Mouse (Mus musculus): ENCODE measurements at regions not wholly inside any gene's neighbourhood (a gene's known extent, or its start where the extent isn't known, plus 50 kb on each side); places are given as distances from the start of the nearest gene placed in this dataset.

- Histone ChIP-seq H3K27ac (ENCODE audit: low read depth, low read length) (no peak overlapping the region), H3K9me3 (replicated peaks; ENCODE audit: control insufficient read depth, low read length) (no peaks in the 10 kb centered on the region), H3K36me3 (ENCODE audit: control insufficient read depth, insufficient read depth, low read length) (no peaks in the 10 kb centered on the region), H3K4me3 (ENCODE audit: low read depth, low read length) (no peak overlapping the region), H3K9ac (ENCODE audit: low read length) (no peak overlapping the region), H3K4me1 (ENCODE audit: control insufficient read depth, insufficient read depth, low read length) (0 out of 2 replicates have a peak, but pooled peaks cover 2% of the 10 kb centered on the region), H3K4me2 (ENCODE audit: low read length) (no peak overlapping the region), H3K27me3 (replicated peaks; ENCODE audit: control insufficient read depth, insufficient read depth, low read length) (no peaks in the 10 kb centered on the region)
- no peak for DNase-seq (ENCODE audit: low spot score)
- 86% methylated on average over 4 of the region's 4 CpGs for WGBS
- ATAC-seq, result no peak
Observed at GRCm38 (mm10) chr12:73412500-73412899, 125.9 kb downstream of the Slc38a6 start.

GRCm38 (mm10) chr12:73410924-73411323 is 124.3 kb downstream of the Slc38a6 start:
- 0 out of 2 replicates have a peak, but pooled peaks cover 2% of the 10 kb centered on the region for H3K4me1 ChIP-seq (ENCODE audit: control insufficient read depth, insufficient read depth, low read length)
- 77% methylated on average over 7 of the region's 7 CpGs for WGBS
- H3K27me3 ChIP-seq (replicated peaks; ENCODE audit: control insufficient read depth, insufficient read depth, low read length), result no peaks in the 10 kb centered on the region
- no peaks in the 10 kb centered on the region for H3K9me3 ChIP-seq (replicated peaks; ENCODE audit: control insufficient read depth, low read length)
- no peak for ATAC-seq
- H3K36me3 ChIP-seq (ENCODE audit: control insufficient read depth, insufficient read depth, low read length), result no peaks in the 10 kb centered on the region
- H3K4me2 ChIP-seq (ENCODE audit: low read length), result no peak overlapping the region
- no peak overlapping the region for H3K4me3 ChIP-seq (ENCODE audit: low read depth, low read length)
- H3K9ac ChIP-seq (ENCODE audit: low read length), result no peak overlapping the region
- H3K27ac ChIP-seq (ENCODE audit: low read depth, low read length), result no peak overlapping the region
- peak; percentile 29 for DNase-seq (ENCODE audit: low spot score)

- Histone ChIP-seq H3K4me2 (ENCODE audit: low read length) (no peak overlapping the region), H3K9ac (ENCODE audit: low read length) (no peak overlapping the region), H3K4me1 (ENCODE audit: control insufficient read depth, insufficient read depth, low read length) (0 out of 2 replicates have a peak, but pooled peaks cover 2% of the 10 kb centered on the region), H3K27me3 (replicated peaks; ENCODE audit: control insufficient read depth, insufficient read depth, low read length) (no peaks in the 10 kb centered on the region), H3K36me3 (ENCODE audit: control insufficient read depth, insufficient read depth, low read length) (no peaks in the 10 kb centered on the region), H3K4me3 (ENCODE audit: low read depth, low read length) (no peak overlapping the region), H3K27ac (ENCODE audit: low read depth, low read length) (no peak overlapping the region), H3K9me3 (replicated peaks; ENCODE audit: control insufficient read depth, low read length) (no peaks in the 10 kb centered on the region)
- 76% methylated on average over 4 of the region's 4 CpGs for WGBS
- no peak for ATAC-seq
- peak; percentile 29 for DNase-seq (ENCODE audit: low spot score)
Observed at GRCm38 (mm10) chr12:73409481-73410085, 123.0 kb downstream of the Slc38a6 start.

- 0 out of 2 replicates have a peak, but pooled peaks cover 1% of the 10 kb centered on the region for H3K4me1 ChIP-seq (ENCODE audit: control insufficient read depth, insufficient read depth, low read length)
- DNase-seq (ENCODE audit: low spot score) (no peak), ATAC-seq (no peak)
- H3K27me3 ChIP-seq (replicated peaks; ENCODE audit: control insufficient read depth, insufficient read depth, low read length), result no peaks in the 10 kb centered on the region
- no peak overlapping the region for H3K27ac ChIP-seq (ENCODE audit: low read depth, low read length)
- H3K36me3 ChIP-seq (ENCODE audit: control insufficient read depth, insufficient read depth, low read length), result no peaks in the 10 kb centered on the region
- no peaks in the 10 kb centered on the region for H3K9me3 ChIP-seq (replicated peaks; ENCODE audit: control insufficient read depth, low read length)
- no peak overlapping the region for H3K4me3 ChIP-seq (ENCODE audit: low read depth, low read length)
- 83% methylated on average over 7 of the region's 7 CpGs for WGBS
- no peak overlapping the region for H3K9ac ChIP-seq (ENCODE audit: low read length)
- no peak overlapping the region for H3K4me2 ChIP-seq (ENCODE audit: low read length)
Observed at GRCm38 (mm10) chr12:73408614-73409013, 122.0 kb downstream of the Slc38a6 start.

- ATAC-seq (no peak), DNase-seq (ENCODE audit: low spot score) (no peak)
- Histone ChIP-seq H3K27ac (ENCODE audit: low read depth, low read length) (no peak overlapping the region), H3K27me3 (replicated peaks; ENCODE audit: control insufficient read depth, insufficient read depth, low read length) (no peaks in the 10 kb centered on the region), H3K36me3 (ENCODE audit: control insufficient read depth, insufficient read depth, low read length) (no peaks in the 10 kb centered on the region), H3K9me3 (replicated peaks; ENCODE audit: control insufficient read depth, low read length) (no peaks in the 10 kb centered on the region), H3K4me2 (ENCODE audit: low read length) (no peak overlapping the region), H3K9ac (ENCODE audit: low read length) (no peak overlapping the region), H3K4me1 (ENCODE audit: control insufficient read depth, insufficient read depth, low read length) (no peaks in the 10 kb centered on the region), H3K4me3 (ENCODE audit: low read depth, low read length) (no peak overlapping the region)
- WGBS, result 81% methylated on average over 11 of the region's 11 CpGs
Observed at GRCm38 (mm10) chr12:73408165-73408564, 121.6 kb downstream of the Slc38a6 start.

- Histone ChIP-seq H3K4me2 (ENCODE audit: low read length) (no peak overlapping the region), H3K27ac (ENCODE audit: low read depth, low read length) (no peak overlapping the region), H3K4me3 (ENCODE audit: low read depth, low read length) (no peak overlapping the region), H3K27me3 (replicated peaks; ENCODE audit: control insufficient read depth, insufficient read depth, low read length) (no peaks in the 10 kb centered on the region), H3K4me1 (ENCODE audit: control insufficient read depth, insufficient read depth, low read length) (no peaks in the 10 kb centered on the region), H3K9me3 (replicated peaks; ENCODE audit: control insufficient read depth, low read length) (no peaks in the 10 kb centered on the region), H3K36me3 (ENCODE audit: control insufficient read depth, insufficient read depth, low read length) (no peaks in the 10 kb centered on the region), H3K9ac (ENCODE audit: low read length) (no peak overlapping the region)
- no peak for ATAC-seq
- WGBS, result 89% methylated on average over 8 of the region's 8 CpGs
- DNase-seq (ENCODE audit: low spot score), result no peak
Observed at GRCm38 (mm10) chr12:73406556-73407087, 120.0 kb downstream of the Slc38a6 start.

GRCm38 (mm10) chr12:73405583-73405982 is 119.0 kb downstream of the Slc38a6 start:
- H3K9ac ChIP-seq (ENCODE audit: low read length), result no peak overlapping the region
- H3K27me3 ChIP-seq (replicated peaks; ENCODE audit: control insufficient read depth, insufficient read depth, low read length), result no peaks in the 10 kb centered on the region
- 73% methylated on average over 9 of the region's 9 CpGs for WGBS
- no peak for DNase-seq (ENCODE audit: low spot score)
- no peak overlapping the region for H3K4me2 ChIP-seq (ENCODE audit: low read length)
- H3K36me3 ChIP-seq (ENCODE audit: control insufficient read depth, insufficient read depth, low read length), result no peaks in the 10 kb centered on the region
- H3K4me3 ChIP-seq (ENCODE audit: low read depth, low read length), result no peak overlapping the region
- no peaks in the 10 kb centered on the region for H3K4me1 ChIP-seq (ENCODE audit: control insufficient read depth, insufficient read depth, low read length)
- H3K27ac ChIP-seq (ENCODE audit: low read depth, low read length), result no peak overlapping the region
- ATAC-seq, result no peak
- H3K9me3 ChIP-seq (replicated peaks; ENCODE audit: control insufficient read depth, low read length), result no peaks in the 10 kb centered on the region

- Histone ChIP-seq H3K9me3 (replicated peaks; ENCODE audit: control insufficient read depth, low read length) (no peaks in the 10 kb centered on the region), H3K27me3 (replicated peaks; ENCODE audit: control insufficient read depth, insufficient read depth, low read length) (no peaks in the 10 kb centered on the region), H3K9ac (ENCODE audit: low read length) (no peak overlapping the region), H3K4me1 (ENCODE audit: control insufficient read depth, insufficient read depth, low read length) (no peaks in the 10 kb centered on the region), H3K27ac (ENCODE audit: low read depth, low read length) (no peak overlapping the region), H3K4me2 (ENCODE audit: low read length) (no peak overlapping the region), H3K36me3 (ENCODE audit: control insufficient read depth, insufficient read depth, low read length) (no peaks in the 10 kb centered on the region), H3K4me3 (ENCODE audit: low read depth, low read length) (no peak overlapping the region)
- ATAC-seq, result no peak
- DNase-seq (ENCODE audit: low spot score), result no peak
- WGBS, result 72% methylated on average over 8 of the region's 8 CpGs
Observed at GRCm38 (mm10) chr12:73405106-73405505, 118.5 kb downstream of the Slc38a6 start.

GRCm38 (mm10) chr12:73403906-73404474 is 117.4 kb downstream of the Slc38a6 start:
- DNase-seq (ENCODE audit: low spot score), result no peak
- no peak overlapping the region for H3K4me2 ChIP-seq (ENCODE audit: low read length)
- no peak overlapping the region for H3K9ac ChIP-seq (ENCODE audit: low read length)
- no peaks in the 10 kb centered on the region for H3K36me3 ChIP-seq (ENCODE audit: control insufficient read depth, insufficient read depth, low read length)
- H3K4me1 ChIP-seq (ENCODE audit: control insufficient read depth, insufficient read depth, low read length), result no peaks in the 10 kb centered on the region
- WGBS, result 87% methylated on average over 13 of the region's 13 CpGs
- ATAC-seq, result no peak
- H3K9me3 ChIP-seq (replicated peaks; ENCODE audit: control insufficient read depth, low read length), result no peaks in the 10 kb centered on the region
- H3K27me3 ChIP-seq (replicated peaks; ENCODE audit: control insufficient read depth, insufficient read depth, low read length), result no peaks in the 10 kb centered on the region
- no peak overlapping the region for H3K27ac ChIP-seq (ENCODE audit: low read depth, low read length)
- H3K4me3 ChIP-seq (ENCODE audit: low read depth, low read length), result no peak overlapping the region

All from forebrain, embryonic 14.5 days (tissue).